Mouse (Mus musculus) lung, postnatal 10 days (tissue): ENCODE measurements around the gene Rimbp3.

Source experiments
- DNase-seq: peaks from one replicate; pipeline ENCODE4 v3.0.0; 2021

Gene Rimbp3

GRCm38 (mm10) chr16:17258917-17259316 is 50.5 kb downstream of the Rimbp3 start:
- no peak for DNase-seq

DNA sequence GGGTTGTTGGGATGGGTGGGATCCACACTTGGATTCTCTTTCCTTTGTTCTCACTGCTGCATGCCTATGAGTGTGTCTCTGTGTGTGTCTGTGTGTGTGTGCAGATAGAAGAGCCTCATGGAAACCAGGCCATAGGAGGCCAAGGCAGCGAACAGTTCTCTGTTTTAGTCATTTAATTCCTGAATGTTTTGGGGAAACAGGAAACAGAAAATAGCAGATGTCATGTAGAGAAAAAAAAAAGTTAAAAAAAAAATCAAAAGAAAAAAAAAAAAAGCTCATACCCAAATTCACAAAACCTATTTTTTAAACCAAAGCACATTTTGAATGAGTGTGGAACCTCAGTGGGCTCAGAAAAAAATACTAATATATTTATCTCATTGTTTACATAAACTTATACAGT is 52.9 kb downstream of the Rimbp3 start:
- no peak for DNase-seq
